31 mouse cellular contexts compared by ENCODE assay signal in the genomic region with DNA sequence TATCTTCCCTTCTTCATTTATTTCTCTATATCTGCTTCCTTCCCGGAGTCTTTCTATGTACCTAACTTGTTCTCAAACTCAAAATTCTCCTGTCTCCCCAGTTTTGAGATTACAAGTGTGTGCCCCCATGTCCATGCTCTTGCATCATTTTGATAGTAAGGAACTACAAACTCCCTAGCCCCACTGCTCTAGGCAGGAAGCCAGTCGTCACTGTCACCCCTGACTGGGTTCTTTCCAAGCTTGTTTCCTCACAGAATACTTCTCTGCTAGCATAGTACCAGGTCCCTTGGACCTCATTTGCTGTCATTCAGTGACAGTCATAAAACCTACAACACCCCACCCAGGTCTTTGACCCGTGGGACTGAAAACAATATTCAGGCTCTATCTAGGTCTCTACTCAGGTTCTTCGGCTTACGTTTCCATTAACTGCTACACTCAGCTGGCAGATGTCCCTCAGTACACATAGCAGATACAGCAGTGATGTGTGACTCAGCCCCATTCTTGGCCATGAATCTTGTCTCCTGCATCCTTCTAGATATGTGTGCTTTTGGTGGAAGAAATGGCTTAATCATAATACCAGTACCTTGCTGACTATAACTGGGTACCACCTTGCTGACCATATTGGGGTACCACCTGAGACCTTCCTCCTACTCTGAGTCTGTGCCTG.
DNase-seq lines count a peak whose midpoint lies in the region; ATAC-seq and TF ChIP-seq lines count a peak whose summit lies in the region.
"Had no signal": no experiment of that assay in that cellular context is flagged by ENCODE, and none has a peak within 500 bp of the region (broad histone marks: within the 10 kb centered on the region; RNA-seq: fewer than 3 reads in every experiment).

No protein-coding gene starts in this region.

- H3K4me1 ChIP-seq in lung, embryonic 14.5 days (ENCODE audit: insufficient read depth), result no peaks in the 10 kb centered on the region
- no peaks in the 10 kb centered on the region for H3K4me1 ChIP-seq in lung, adult 2 months (ENCODE audit: control insufficient read depth, insufficient read depth, low read length)
- peaks cover 8 to 12% of the 10 kb centered on the region in 2 experiments; a peak in 3 of 4 replicates for H3K4me1 ChIP-seq in MEL (ENCODE audit: control insufficient read depth in 1 of 2, insufficient read depth in 2 of 2, low read length in 2 of 2)
- no peaks in the 10 kb centered on the region for H3K4me1 ChIP-seq in liver, embryonic 11.5 days (replicated peaks; ENCODE audit: control insufficient read depth, insufficient read depth, low read length)
- H3K4me1 ChIP-seq: embryonic facial prominence, embryonic 13.5 days; forebrain, embryonic 10.5 days; forebrain, embryonic 15.5 days; hindbrain, embryonic 15.5 days; limb, embryonic 13.5 days; liver, embryonic 12.5 days; lung, embryonic 15.5 days; midbrain, embryonic 13.5 days; neural tube, embryonic 13.5 days had no signal

- TF ChIP-seq RAD21 in MEL (IDR thresholded peaks at IDR 0.05; ENCODE audit: low read depth, low read length), result no peak

- no peak overlapping the region for H3K9ac ChIP-seq in lung, embryonic 14.5 days
- no peak overlapping the region; the same call in 1 of the 2 replicates for H3K9ac ChIP-seq in MEL (ENCODE audit: control insufficient read depth, low read depth, low read length, poor library complexity, severe bottlenecking)
- H3K9ac ChIP-seq in liver, embryonic 11.5 days (ENCODE audit: low read depth, low read length), result no peak overlapping the region
- H3K9ac ChIP-seq: embryonic facial prominence, embryonic 13.5 days; forebrain, embryonic 15.5 days; heart, embryonic 13.5 days; hindbrain, embryonic 15.5 days; limb, embryonic 13.5 days; liver, embryonic 12.5 days; lung, embryonic 15.5 days; midbrain, embryonic 13.5 days; neural tube, embryonic 13.5 days had no signal

- H3K27ac ChIP-seq in lung, embryonic 14.5 days (ENCODE audit: low read depth), result no peak overlapping the region
- H3K27ac ChIP-seq in MEL (ENCODE audit: control insufficient read depth, low read depth, low read length), result peak overlapping the region; percentile 61
- H3K27ac ChIP-seq in liver, embryonic 11.5 days (ENCODE audit: low read depth, low read length), result no peak overlapping the region
- H3K27ac ChIP-seq: embryonic facial prominence, embryonic 13.5 days; forebrain, embryonic 10.5 days; forebrain, embryonic 15.5 days; heart, embryonic 13.5 days; hindbrain, embryonic 15.5 days; kidney, postnatal 0 days; left cerebral cortex, adult 2 months; limb, embryonic 13.5 days; liver, embryonic 12.5 days; lung, embryonic 15.5 days; midbrain, embryonic 13.5 days; neural tube, embryonic 13.5 days had no signal

- no peak overlapping the region for H3K4me2 ChIP-seq in lung, embryonic 14.5 days
- no peak overlapping the region for H3K4me2 ChIP-seq in liver, embryonic 11.5 days
- H3K4me2 ChIP-seq: embryonic facial prominence, embryonic 13.5 days; forebrain, embryonic 15.5 days; heart, embryonic 13.5 days; hindbrain, embryonic 15.5 days; limb, embryonic 13.5 days; liver, embryonic 12.5 days; lung, embryonic 15.5 days; midbrain, embryonic 13.5 days; neural tube, embryonic 13.5 days had no signal

- H3K36me3 ChIP-seq in lung, embryonic 14.5 days (ENCODE audit: insufficient read depth), result no peaks in the 10 kb centered on the region
- H3K36me3 ChIP-seq in MEL (ENCODE audit: control insufficient read depth in 1 of 2, insufficient read depth in 2 of 2, low read length in 2 of 2), result peaks cover 0 to 12% of the 10 kb centered on the region in 2 experiments; a peak in 2 of 4 replicates
- no peaks in the 10 kb centered on the region for H3K36me3 ChIP-seq in liver, embryonic 11.5 days (ENCODE audit: control insufficient read depth, insufficient read depth, low read length)
- H3K36me3 ChIP-seq: embryonic facial prominence, embryonic 13.5 days; forebrain, embryonic 10.5 days; forebrain, embryonic 15.5 days; heart, embryonic 13.5 days; hindbrain, embryonic 15.5 days; limb, embryonic 13.5 days; liver, embryonic 12.5 days; lung, embryonic 15.5 days; midbrain, embryonic 13.5 days; neural tube, embryonic 13.5 days had no signal

- H3K4me3 ChIP-seq in lung, embryonic 14.5 days (ENCODE audit: low read depth, low read length), result no peak overlapping the region
- H3K4me3 ChIP-seq in lung, adult 2 months (replicated peaks; ENCODE audit: extremely low read depth, low read depth, low read length), result no peak overlapping the region
- peak overlapping the region in 1 of 2 experiments; percentile 45; a peak in 1 of 4 replicates for H3K4me3 ChIP-seq in MEL (ENCODE audit: control insufficient read depth in 1 of 2, insufficient read depth in 1 of 2, low read depth in 2 of 2, low read length in 2 of 2)
- H3K4me3 ChIP-seq in liver, embryonic 11.5 days (ENCODE audit: low read depth, low read length), result no peak overlapping the region
- H3K4me3 ChIP-seq: embryonic facial prominence, embryonic 13.5 days; forebrain, embryonic 10.5 days; forebrain, embryonic 15.5 days; heart, embryonic 13.5 days; hindbrain, embryonic 15.5 days; left cerebral cortex, adult 2 months; limb, embryonic 13.5 days; liver, embryonic 12.5 days; lung, embryonic 15.5 days; megakaryocyte, embryonic 14.5 days; midbrain, embryonic 13.5 days; neural tube, embryonic 13.5 days had no signal

- WGBS in lung, embryonic 14.5 days, result 66% methylated on average over 5 of the region's 5 CpGs
- 67% methylated on average over 5 of the region's 5 CpGs for WGBS in lung, adult 2 months
- 39% methylated on average over 5 of the region's 5 CpGs for WGBS in large intestine, adult 2 months
- WGBS in liver, embryonic 11.5 days, result 80% methylated on average over 5 of the region's 5 CpGs

- TF ChIP-seq CTCF in lung, embryonic 14.5 days (IDR thresholded peaks at IDR 0.05; ENCODE audit: low read depth), result no peak
- TF ChIP-seq CTCF in lung, adult 2 months (IDR thresholded peaks at IDR 0.05; ENCODE audit: insufficient read depth, low read length), result no peak
- TF ChIP-seq CTCF in MEL (IDR thresholded peaks at IDR 0.05 in 2 of 3, conservative IDR thresholded peaks at IDR 0.05 in 1 of 3; ENCODE audit: control insufficient read depth in 1 of 3, insufficient read depth in 1 of 3, low read depth in 2 of 3, low read length in 3 of 3, poor library complexity in 1 of 3, severe bottlenecking in 1 of 3), result no peak

- peak; percentile 32 for DNase-seq in lung, embryonic 14.5 days
- no peak for DNase-seq in lung, adult 2 months
- DNase-seq in MEL (ENCODE audit: low read depth, low spot score), result peak; percentile 56
- DNase-seq in NIH3T3 (ENCODE audit: low read depth), result peak; percentile 27
- DNase-seq in large intestine, adult 2 months (ENCODE audit: low read depth, low spot score), result peak; percentile 35
- no peak for DNase-seq in liver, embryonic 11.5 days (ENCODE audit: low spot score)
- DNase-seq in layer of hippocampus, adult 11-12 months (ENCODE audit: low spot score), result no peak
- no peak for DNase-seq in gastrocnemius, postnatal 4 days (ENCODE audit: low spot score in 2 of 2)
- DNase-seq: adrenal gland, postnatal 10 days; B cell, adult 2 months; cerebellum, adult 11-12 months; cerebellum, adult 9-11 months; heart, postnatal 10 days; kidney, adult 8-10 months; kidney, postnatal 4 days; right cerebral cortex, postnatal 4 days; thymus, adult 2 months had no signal

- peak in 1 of 2 experiments; percentile 5; a peak in 1 of 4 replicates for TF ChIP-seq EP300 in MEL (IDR thresholded peaks at IDR 0.05; ENCODE audit: low read depth in 1 of 2, low read length in 2 of 2)

- peak; percentile 35; the same call in 1 of the 2 replicates for ATAC-seq in lung, embryonic 14.5 days (ENCODE audit: insufficient read depth)
- ATAC-seq in liver, embryonic 11.5 days (replicated peaks; ENCODE audit: low FRiP score), result no peak
- ATAC-seq: forebrain, embryonic 15.5 days; inflammation-experienced regulatory T-cells, adult 6 months; liver, embryonic 12.5 days; midbrain, embryonic 13.5 days had no signal

- no peaks in the 10 kb centered on the region for H3K27me3 ChIP-seq in lung, embryonic 14.5 days (ENCODE audit: insufficient read depth, low read length)
- no peaks in the 10 kb centered on the region for H3K27me3 ChIP-seq in MEL (ENCODE audit: control insufficient read depth in 1 of 2, insufficient read depth in 2 of 2, low read length in 2 of 2)
- no peaks in the 10 kb centered on the region for H3K27me3 ChIP-seq in liver, embryonic 11.5 days (replicated peaks; ENCODE audit: control insufficient read depth, insufficient read depth, low read length)
- H3K27me3 ChIP-seq: embryonic facial prominence, embryonic 13.5 days; forebrain, embryonic 15.5 days; heart, embryonic 13.5 days; hindbrain, embryonic 15.5 days; limb, embryonic 13.5 days; liver, embryonic 12.5 days; lung, embryonic 15.5 days; megakaryocyte, embryonic 14.5 days; midbrain, embryonic 13.5 days; neural tube, embryonic 13.5 days had no signal

- no peaks in the 10 kb centered on the region for H3K79me2 ChIP-seq in MEL (ENCODE audit: control insufficient read depth, insufficient read depth, low read length, poor library complexity)

- TF ChIP-seq POLR2A in lung, adult 2 months (IDR thresholded peaks at IDR 0.05; ENCODE audit: borderline replicate concordance, extremely low read depth, low read depth, low read length), result no peak
- TF ChIP-seq POLR2A in MEL (IDR thresholded peaks at IDR 0.05; ENCODE audit: control insufficient read depth in 1 of 2, insufficient read depth in 1 of 2, low read depth in 1 of 2, low read length in 2 of 2, poor library complexity in 1 of 2), result no peak

- H3K9me3 ChIP-seq in lung, embryonic 14.5 days (ENCODE audit: low read depth, low read length), result no peaks in the 10 kb centered on the region
- H3K9me3 ChIP-seq in MEL (replicated peaks; ENCODE audit: insufficient read depth, low read length), result no peaks in the 10 kb centered on the region
- no peaks in the 10 kb centered on the region for H3K9me3 ChIP-seq in liver, embryonic 11.5 days (ENCODE audit: control insufficient read depth, low read length)
- H3K9me3 ChIP-seq: embryonic facial prominence, embryonic 13.5 days; forebrain, embryonic 10.5 days; forebrain, embryonic 15.5 days; heart, embryonic 13.5 days; hindbrain, embryonic 15.5 days; liver, embryonic 12.5 days; lung, embryonic 15.5 days; megakaryocyte, embryonic 14.5 days; midbrain, embryonic 13.5 days had no signal

TF ChIP-seq in MEL, 35 proteins besides CTCF, POLR2A, EP300 and RAD21:
- no peak for TF ChIP-seq USF1 (IDR thresholded peaks at IDR 0.05; ENCODE audit: low read depth, low read length)
- TF ChIP-seq KAT2A (conservative IDR thresholded peaks at IDR 0.05; ENCODE audit: low read depth, low read length), result no peak; the same call in 1 of the 2 replicates
- TF ChIP-seq TCF12 (IDR thresholded peaks at IDR 0.05; ENCODE audit: low read depth, low read length), result peak; percentile 36; the same call in 1 of the 2 replicates
- no peak for TF ChIP-seq TBP (IDR thresholded peaks at IDR 0.05; ENCODE audit: low read depth, low read length)

Comparison
In these comparisons a context has a peak if more than half of its experiments do, and no peak if none do; other contexts are left out.
1. DNase-seq: peak in lung, embryonic 14.5 days (single experiment), MEL (single experiment), NIH3T3 (single experiment) and large intestine, adult 2 months (single experiment); none in lung, adult 2 months (single experiment), liver, embryonic 11.5 days (single experiment), layer of hippocampus, adult 11-12 months (single experiment) and gastrocnemius, postnatal 4 days (0 of 2).